Mouse (Mus musculus) adrenal gland, postnatal 14 days (tissue): ENCODE results near the gene Gramd1c. TPM values are rescaled to one million over a fixed set of nuclear protein-coding genes. Genes with fewer than 3 reads are reported as not detected.

ENCODE experiments used
- DNase-seq: peaks from one replicate; pipeline ENCODE4 v3.0.0; 2021; ENCODE audit warnings: mixed read lengths
- long read RNA-seq, 2 experiments: library from polyadenylated mRNA; stranded (forward); transcript quantifications; one replicate each; pipeline ENCODE4 v2.0.0; 2021
- total RNA-seq: library from RNA; stranded (reverse); gene quantifications from 2 replicates; pipeline ENCODE4 v1.2.3, GENCODE M21; 2021

Gramd1c gene
- 2.3 and 5.1 TPM in 2 replicates for total RNA-seq
- long read RNA-seq, experiment 1, partial matches to known transcripts, result 0 of 1 reads
- long read RNA-seq, experiment 1, other reads (novel, unspliced or antisense), result 1 of 1 reads
- long read RNA-seq, experiment 2, partial matches to known transcripts, result 0 of 2 reads
- long read RNA-seq, experiment 2, other reads (novel, unspliced or antisense), result 1 of 2 reads

DNA sequence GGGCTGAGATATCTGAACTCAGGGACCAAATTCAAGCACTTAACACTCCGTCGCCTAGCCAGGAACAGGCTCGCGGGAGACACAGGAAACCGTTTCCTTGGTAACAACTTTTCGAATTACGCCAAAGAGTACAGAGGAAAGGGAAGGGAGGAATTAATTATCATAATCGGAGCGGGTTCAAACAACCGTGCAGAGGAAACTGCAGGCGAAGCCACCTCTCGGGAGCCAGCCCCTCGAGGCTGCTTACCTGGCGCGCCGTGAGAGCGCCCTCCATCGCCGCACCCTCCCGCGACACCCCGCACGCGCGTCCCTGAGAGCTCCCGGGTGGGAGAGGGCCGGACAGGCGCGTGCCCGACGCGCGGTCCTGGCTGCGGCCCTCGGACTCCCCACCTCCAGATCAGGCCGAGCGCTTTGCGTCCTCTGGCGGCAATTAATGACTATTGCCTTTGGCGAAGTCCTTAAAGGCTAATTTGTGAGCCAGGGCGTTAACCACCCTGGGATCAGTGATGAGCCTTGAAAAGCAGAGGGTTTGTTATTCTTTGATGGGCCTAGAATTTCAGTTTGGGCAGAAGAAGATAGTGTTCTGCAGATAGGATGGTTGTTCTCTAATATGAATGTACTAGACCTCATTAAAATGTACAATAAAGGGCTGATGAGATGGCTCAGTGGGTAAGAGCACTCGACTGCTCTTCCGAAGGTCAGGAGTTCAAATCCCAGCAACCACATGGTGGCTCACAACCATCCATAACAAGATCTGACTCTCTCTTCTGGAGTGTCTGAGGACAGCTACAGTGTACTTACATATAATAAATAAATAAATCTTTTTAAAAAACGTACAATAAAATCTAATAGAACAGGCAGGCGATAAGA is at the start of gene Gramd1c:
Gene Gramd1c (minus strand): TSS at position 321 of the 870 bp plus-strand sequence.
- DNase-seq, result peak; percentile 83

- DNase-seq, result no peak
Observed at GRCm38 (mm10) chr16:44109002-44109401, 45.9 kb upstream of the Gramd1c start.

GRCm38 (mm10) chr16:44105211-44105610 is 42.1 kb upstream of the Gramd1c start:
- DNase-seq, result no peak

DNA sequence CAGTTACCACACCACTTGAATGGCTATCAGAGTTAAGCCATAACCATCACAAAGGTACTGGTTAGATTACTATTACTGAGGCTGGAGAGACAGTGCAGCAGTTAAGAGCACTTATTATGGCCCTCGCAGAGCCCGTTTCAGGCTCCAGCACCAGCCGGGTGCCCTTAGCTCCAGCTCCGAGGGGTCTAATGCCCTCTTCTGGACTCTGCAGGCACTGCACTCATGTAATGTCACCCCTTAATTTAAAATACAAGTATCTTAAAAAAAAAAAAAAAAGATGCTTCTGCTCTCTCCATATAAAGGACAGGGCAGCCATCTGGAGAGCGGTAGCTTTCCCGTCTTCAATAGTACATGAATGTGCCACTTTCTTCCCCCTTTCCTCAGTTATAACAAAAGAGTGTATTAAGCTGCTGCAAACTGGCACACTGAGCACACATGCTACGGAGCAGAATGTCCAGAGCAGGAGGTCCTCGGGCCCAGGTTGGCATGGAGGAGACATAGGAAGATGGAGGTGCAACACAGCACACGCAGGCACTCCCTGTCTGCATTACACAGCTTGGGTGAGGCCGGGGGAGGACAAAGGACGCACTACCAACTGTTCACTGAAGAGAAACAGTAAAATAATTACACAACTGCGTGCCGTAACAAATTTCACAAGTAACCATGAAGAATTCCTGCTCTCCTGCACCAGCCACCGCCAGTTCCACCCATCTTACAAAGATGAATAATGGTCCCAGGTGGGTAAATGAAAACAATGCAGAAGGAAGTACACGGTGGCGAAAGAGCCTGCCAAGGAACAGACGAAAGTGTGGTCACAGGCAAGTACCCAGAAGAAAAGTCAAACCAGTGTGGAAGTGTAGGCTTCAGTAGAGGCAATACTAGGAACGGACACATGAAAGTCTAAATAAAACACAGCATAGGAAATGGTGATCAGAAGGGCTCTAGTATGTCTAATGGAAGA is 40.9 kb upstream of the Gramd1c start:
- DNase-seq, result no peak

GRCm38 (mm10) chr16:44102925-44103324 is 39.8 kb upstream of the Gramd1c start:
- DNase-seq, result no peak

DNA sequence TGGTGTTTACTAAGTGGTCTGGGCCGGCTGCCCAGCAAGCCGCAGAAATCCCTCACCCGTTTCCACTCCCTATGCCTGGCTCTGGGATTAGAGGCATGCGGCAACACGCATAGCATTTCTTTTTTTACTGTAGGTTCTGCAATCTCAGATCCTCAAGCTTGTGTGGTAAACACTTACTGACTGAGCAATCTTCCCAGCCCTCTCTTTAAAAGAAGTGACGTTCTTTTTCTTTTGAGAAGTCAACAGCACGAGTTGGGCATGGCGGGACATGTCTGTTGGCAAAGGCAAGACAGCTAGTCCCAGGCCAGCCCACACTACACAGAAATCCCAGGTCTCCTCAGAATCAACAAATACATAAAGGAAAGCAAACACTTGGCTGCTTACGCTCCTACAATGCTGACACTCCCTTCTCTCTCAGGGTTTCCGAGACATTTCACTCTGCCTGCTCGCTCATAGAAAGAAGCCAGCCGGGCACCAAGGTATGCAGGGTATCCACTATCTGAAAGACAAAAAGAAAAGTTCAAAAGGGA is 38.1 kb upstream of the Gramd1c start:
- DNase-seq, result no peak

GRCm38 (mm10) chr16:44099377-44099776 is 36.2 kb upstream of the Gramd1c start:
- DNase-seq, result no peak

GRCm38 (mm10) chr16:44087650-44088049 is 24.5 kb upstream of the Gramd1c start:
- no peak for DNase-seq

DNA sequence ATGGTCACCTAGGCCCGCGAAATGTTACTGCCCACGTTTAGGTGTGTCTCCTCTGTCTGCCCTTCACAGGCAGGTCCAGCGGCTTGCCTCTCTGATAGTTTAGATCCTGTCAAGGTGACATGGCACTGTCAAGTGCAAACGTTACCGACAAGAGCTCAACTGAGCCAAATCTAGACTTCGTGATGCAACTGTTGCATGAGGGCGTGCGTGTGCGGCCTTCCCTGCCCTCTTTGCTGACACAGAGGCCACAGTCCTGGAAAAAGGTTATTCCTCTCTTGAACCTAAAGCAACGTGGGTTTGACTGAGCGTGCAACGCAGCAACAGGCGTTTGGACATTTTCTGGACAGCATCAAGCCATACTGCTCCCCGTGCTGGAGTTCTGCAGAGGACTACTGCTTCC is 1.8 kb downstream of the Gramd1c start:
- no peak for DNase-seq

DNA sequence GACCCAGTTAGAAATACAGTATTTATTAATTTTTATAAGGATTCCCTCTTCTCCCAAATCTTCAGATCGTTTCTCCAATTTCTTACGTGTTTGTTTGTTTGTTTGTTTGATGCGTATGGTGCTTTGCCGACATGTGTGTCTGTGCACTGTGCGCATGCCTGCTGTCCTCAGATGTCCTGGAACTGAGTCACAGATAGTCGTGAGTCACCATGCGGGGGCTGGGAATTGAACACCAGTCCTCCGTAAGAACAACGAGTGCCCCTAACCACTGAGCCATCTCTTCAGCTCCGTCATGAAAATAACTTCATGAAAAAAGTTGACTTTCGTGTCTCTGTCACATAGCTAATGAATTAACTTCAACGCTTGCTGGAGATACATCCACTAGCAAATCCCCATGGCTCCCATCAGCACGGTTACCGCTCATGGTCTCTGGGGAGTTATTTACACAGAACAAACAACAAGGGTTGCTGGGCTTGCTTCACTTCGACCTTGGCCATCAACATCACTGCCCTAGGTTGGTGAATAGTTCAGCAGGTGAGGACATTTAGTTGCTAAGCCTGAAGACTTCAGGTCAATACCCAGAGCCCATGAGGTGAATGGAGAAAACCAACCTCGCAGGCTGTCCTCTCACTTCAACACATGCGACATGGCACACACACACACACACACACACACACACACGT is 2.4 kb downstream of the Gramd1c start:
- no peak for DNase-seq

DNA sequence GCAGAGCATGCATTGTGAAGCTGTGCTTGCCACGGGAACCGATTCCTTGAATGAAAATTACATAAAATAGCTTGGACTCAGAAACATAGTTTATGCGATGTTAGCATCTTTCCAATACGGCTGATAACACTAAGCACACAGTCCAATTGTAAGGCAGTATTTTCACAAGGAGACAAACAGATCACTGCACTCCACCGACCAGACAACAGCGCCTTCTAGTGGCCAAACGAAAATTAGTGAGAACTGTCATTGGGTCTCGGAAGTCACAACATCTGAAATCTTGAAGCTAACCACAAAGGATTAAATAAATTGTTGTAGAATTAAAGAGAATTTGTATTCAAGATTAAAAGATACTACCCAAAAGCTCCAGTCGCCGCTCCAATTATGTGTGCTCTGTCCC is 4.4 kb downstream of the Gramd1c start:
- DNase-seq, result peak; percentile 79

- DNase-seq, result no peak
Observed at GRCm38 (mm10) chr16:44055766-44056165, 7.4 kb downstream of the Gramd1c start.

- no peak for DNase-seq
Observed at GRCm38 (mm10) chr16:44053265-44053664, 9.9 kb downstream of the Gramd1c start.

- DNase-seq, result no peak
Observed at GRCm38 (mm10) chr16:44052390-44052789, 10.8 kb downstream of the Gramd1c start.

DNA sequence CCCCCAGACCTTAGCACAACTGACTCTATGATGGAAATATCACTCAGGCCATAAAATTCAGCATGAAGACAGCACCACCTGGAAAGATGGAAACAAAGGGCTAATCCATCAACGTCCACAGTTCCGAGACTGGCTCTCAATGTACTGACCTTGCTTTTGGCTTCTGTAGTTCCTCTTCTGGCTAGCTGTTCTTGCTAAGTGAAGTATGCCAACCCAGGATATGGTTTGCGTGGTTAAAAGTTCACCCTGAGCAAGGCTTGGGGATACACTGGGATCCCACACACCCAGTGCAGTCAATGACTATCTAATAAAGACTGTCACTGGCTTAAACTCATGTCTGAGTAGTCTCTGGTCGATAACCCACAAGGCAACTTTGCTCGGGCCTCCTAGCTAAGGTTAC is 13.0 kb downstream of the Gramd1c start:
- no peak for DNase-seq

GRCm38 (mm10) chr16:44039112-44039511 is 24.0 kb downstream of the Gramd1c start:
- no peak for DNase-seq

DNA sequence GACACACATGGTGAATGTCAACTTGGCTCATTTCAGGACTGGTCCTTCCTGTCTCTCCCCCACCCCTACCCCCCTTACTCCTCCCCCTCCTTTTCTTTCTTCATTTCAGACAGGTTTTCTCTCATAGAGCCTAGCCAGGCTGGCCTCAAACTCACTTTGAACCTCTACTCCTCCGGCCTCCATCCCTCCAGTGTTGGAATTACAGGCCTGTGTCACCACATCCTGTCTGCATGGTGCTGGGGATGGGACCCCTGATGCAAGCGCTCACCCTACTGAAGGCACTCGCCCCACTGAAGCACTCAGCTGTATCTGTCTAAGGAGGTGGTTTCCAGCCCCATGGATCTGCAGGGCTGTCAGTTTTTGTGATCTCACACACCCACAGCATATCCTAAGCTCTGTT is 27.9 kb downstream of the Gramd1c start:
- DNase-seq, result no peak

- no peak for DNase-seq
Observed at GRCm38 (mm10) chr16:44033365-44033764, 29.8 kb downstream of the Gramd1c start.

DNA sequence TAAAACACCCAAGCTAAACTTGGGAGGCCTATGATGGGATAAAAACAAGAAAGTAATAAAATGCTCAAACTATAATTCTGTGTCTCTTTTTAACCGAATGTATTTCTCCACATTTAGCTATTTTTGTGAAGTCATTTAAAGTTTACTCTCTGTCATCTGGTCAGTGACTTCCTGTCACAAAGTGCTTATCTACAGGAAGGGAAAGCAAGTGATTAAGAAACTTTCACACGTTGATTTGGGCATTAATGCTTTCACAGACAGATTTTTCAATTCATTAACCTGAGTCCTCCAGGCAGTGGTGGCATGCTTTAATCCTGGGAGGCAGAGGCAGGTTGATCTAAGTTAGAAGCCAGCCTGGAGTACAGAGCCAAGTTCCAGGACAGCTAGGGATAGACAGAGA is 33.9 kb downstream of the Gramd1c start:
- no peak for DNase-seq

GRCm38 (mm10) chr16:44026822-44027221 is 36.3 kb downstream of the Gramd1c start:
- DNase-seq, result no peak

DNA sequence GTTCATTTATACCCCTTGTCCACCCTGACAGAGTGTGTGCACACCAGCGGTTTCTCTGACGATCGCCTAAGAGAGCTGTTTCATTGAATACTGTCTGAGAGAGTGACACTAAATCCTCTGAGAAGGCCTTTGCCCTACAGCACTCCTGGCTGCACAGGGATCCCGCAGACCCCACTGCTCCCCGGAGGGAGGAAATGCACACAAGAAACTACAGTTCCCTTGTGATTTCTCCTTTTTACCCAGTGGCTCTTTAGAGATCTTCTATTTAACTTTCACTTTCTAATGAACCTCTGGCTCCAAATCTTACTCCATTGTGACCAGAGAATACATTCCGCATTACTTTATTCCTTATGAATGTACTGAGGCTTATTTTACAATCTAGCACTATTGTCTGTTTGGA is 36.9 kb downstream of the Gramd1c start:
- DNase-seq, result no peak
